Mouse (Mus musculus): ENCODE data around the gene Fbxl13. TPM values are rescaled to one million over a fixed set of nuclear protein-coding genes. Genes with fewer than 3 reads are reported as not detected.

Fbxl13 gene
- total and polyA plus RNA-seq, 3 experiments = 0.14 to 0.30 (median 0.19) TPM

GRCm38 (mm10) chr5:21489135-21489534 is 156.3 kb downstream of the Fbxl13 start:
- H3K27ac ChIP-seq (ENCODE audit: insufficient read depth, low read depth) = no peak overlapping the region
- in situ Hi-C loops (cut with MboI; ENCODE audit: low pct_ligation_motif_present, low pct_unique_long_range_greater_than_20kb, low sequenced_read_pairs) (no loop called here), dilution Hi-C loops (cut with MboI; ENCODE audit: extremely low pct_ligation_motif_present, extremely low pct_unique_long_range_greater_than_20kb, low sequenced_read_pairs) (no loop called here)

GRCm38 (mm10) chr5:21488506-21488905 is 156.9 kb downstream of the Fbxl13 start:
- H3K79me2 ChIP-seq (replicated peaks; ENCODE audit: control insufficient read depth, extremely low read depth, insufficient read depth, poor library complexity, severe bottlenecking) = no peaks in the 10 kb centered on the region
- no peak for DNase-seq (ENCODE audit: extremely low read depth)
- no peaks in the 10 kb centered on the region for H3K27me3 ChIP-seq (replicated peaks)
- no peaks in the 10 kb centered on the region for H3K9me3 ChIP-seq (replicated peaks; ENCODE audit: low read length)
- TF ChIP-seq HCFC1 (IDR thresholded peaks at IDR 0.05; ENCODE audit: low read depth, low read length) (no peak), PAX5 (IDR thresholded peaks at IDR 0.05; ENCODE audit: low read length) (no peak), CHD2 (IDR thresholded peaks at IDR 0.05; ENCODE audit: low read length) (no peak), ZC3H11A (IDR thresholded peaks at IDR 0.05; ENCODE audit: low read depth, low read length) (no peak), ZKSCAN1 (IDR thresholded peaks at IDR 0.05; ENCODE audit: borderline replicate concordance, low read depth, low read length) (no peak), UBTF (IDR thresholded peaks at IDR 0.05; ENCODE audit: low read depth, low read length) (no peak), CTCF (conservative IDR thresholded peaks at IDR 0.05 in 1 of 2, IDR thresholded peaks at IDR 0.05 in 1 of 2; ENCODE audit: low read depth in 2 of 2, low read length in 2 of 2) (no peak), MEF2A (IDR thresholded peaks at IDR 0.05; ENCODE audit: borderline replicate concordance, low read depth, low read length) (no peak), EP300 (IDR thresholded peaks at IDR 0.05; ENCODE audit: low read length) (no peak), MYC (IDR thresholded peaks at IDR 0.05; ENCODE audit: low read depth, low read length) (no peak)
- in situ Hi-C loops (cut with MboI; ENCODE audit: low pct_ligation_motif_present, low pct_unique_long_range_greater_than_20kb, low sequenced_read_pairs) (no loop called here), dilution Hi-C loops (cut with MboI; ENCODE audit: extremely low pct_ligation_motif_present, extremely low pct_unique_long_range_greater_than_20kb, low sequenced_read_pairs) (no loop called here)
- H3K4me2 ChIP-seq (ENCODE audit: insufficient read depth, low read depth, poor library complexity, severe bottlenecking) = no peak overlapping the region
- H3K9ac ChIP-seq (ENCODE audit: insufficient read depth, low read depth) = no peak overlapping the region
- H3K36me3 ChIP-seq (replicated peaks in 1 of 2; ENCODE audit: control insufficient read depth in 1 of 2, insufficient read depth in 1 of 2, low read length in 1 of 2) = peaks cover 0 to 4% of the 10 kb centered on the region in 2 experiments
- H3K27ac ChIP-seq (ENCODE audit: insufficient read depth, low read depth) = no peak overlapping the region
- peaks cover 9 to 22% of the 10 kb centered on the region in 2 experiments; a peak in 3 of 4 replicates for H3K4me1 ChIP-seq (ENCODE audit: control insufficient read depth in 1 of 2, insufficient read depth in 2 of 2)
- H3K4me3 ChIP-seq (replicated peaks in 1 of 3; ENCODE audit: low read depth in 2 of 3, low read length in 2 of 3, poor library complexity in 1 of 3) = no peak overlapping the region

More at GRCm38 (mm10) chr5:21489135-21489534, 156.3 kb downstream of the Fbxl13 start:
- no peaks in the 10 kb centered on the region for H3K79me2 ChIP-seq (replicated peaks; ENCODE audit: control insufficient read depth, extremely low read depth, insufficient read depth, poor library complexity, severe bottlenecking)
- H3K27me3 ChIP-seq (replicated peaks) = no peaks in the 10 kb centered on the region
- H3K36me3 ChIP-seq (replicated peaks in 1 of 2; ENCODE audit: control insufficient read depth in 1 of 2, insufficient read depth in 1 of 2, low read length in 1 of 2) = peaks cover 0 to under 1% of the 10 kb centered on the region in 2 experiments
- DNase-seq (ENCODE audit: extremely low read depth) = no peak
- no peak overlapping the region for H3K4me3 ChIP-seq (replicated peaks in 1 of 3; ENCODE audit: low read depth in 2 of 3, low read length in 2 of 3, poor library complexity in 1 of 3)
- no peak overlapping the region for H3K9ac ChIP-seq (ENCODE audit: insufficient read depth, low read depth)
- no peaks in the 10 kb centered on the region for H3K9me3 ChIP-seq (replicated peaks; ENCODE audit: low read length)
- H3K4me2 ChIP-seq (ENCODE audit: insufficient read depth, low read depth, poor library complexity, severe bottlenecking) = no peak overlapping the region
- H3K4me1 ChIP-seq (ENCODE audit: control insufficient read depth in 1 of 2, insufficient read depth in 2 of 2) = peaks cover 13 to 28% of the 10 kb centered on the region in 2 experiments; a peak in 3 of 4 replicates
- TF ChIP-seq MXI1 (IDR thresholded peaks at IDR 0.05; ENCODE audit: low read depth, low read length) (no peak), GABPA (IDR thresholded peaks at IDR 0.05; ENCODE audit: insufficient replicate concordance, low read depth, low read length) (no peak), BHLHE40 (IDR thresholded peaks at IDR 0.05; ENCODE audit: low read depth, low read length) (no peak), SMC3 (IDR thresholded peaks at IDR 0.05; ENCODE audit: low read depth, low read length) (no peak), ZNF384 (IDR thresholded peaks at IDR 0.05; ENCODE audit: low read depth, low read length) (no peak)

All from CH12.LX (cell line).